Mouse (Mus musculus): ENCODE measurements around the gene Naa80. TPM values are rescaled to one million over a fixed set of nuclear protein-coding genes. Genes with fewer than 3 reads are reported as not detected.

Gene Naa80
- polyA plus RNA-seq, 2 experiments, result 17.2 to 38.7 TPM

GRCm38 (mm10) chr9:107593101-107593976 lies 14.7 kb downstream of the Naa80 start:
- 78% methylated on average over 11 of the region's 11 CpGs for WGBS
- ATAC-seq (ENCODE audit: low FRiP score, low read depth), result no peak
- Histone ChIP-seq H3K4me3 (replicated peaks; ENCODE audit: low read length) (no peak overlapping the region), H3K27ac (replicated peaks; ENCODE audit: low read depth, low read length) (no peak overlapping the region), H3K9me3 (ENCODE audit: control insufficient read depth, low read length) (no peaks in the 10 kb centered on the region), H3K4me2 (replicated peaks; ENCODE audit: low read depth, low read length, severe bottlenecking) (no peak overlapping the region), H3K4me1 (ENCODE audit: control insufficient read depth, insufficient read depth, low read length) (peaks cover 3% of the 10 kb centered on the region), H3K27me3 (ENCODE audit: control insufficient read depth, insufficient read depth, low read length) (no peaks in the 10 kb centered on the region), H3K36me3 (ENCODE audit: control insufficient read depth, insufficient read depth, low read length) (peaks cover 51% of the 10 kb centered on the region), H3K9ac (ENCODE audit: low read depth, low read length, severe bottlenecking) (no peak overlapping the region)
- TF ChIP-seq POLR2A (IDR thresholded peaks at IDR 0.05; ENCODE audit: borderline replicate concordance, extremely low read depth, insufficient read depth, insufficient read length), result no peak
- no peak for DNase-seq (ENCODE audit: low spot score)

- H3K9me3 ChIP-seq (ENCODE audit: control insufficient read depth, low read length), result no peaks in the 10 kb centered on the region
- peaks cover 51% of the 10 kb centered on the region for H3K36me3 ChIP-seq (ENCODE audit: control insufficient read depth, insufficient read depth, low read length)
- no peaks in the 10 kb centered on the region for H3K4me1 ChIP-seq (ENCODE audit: control insufficient read depth, insufficient read depth, low read length)
- H3K4me3 ChIP-seq (replicated peaks; ENCODE audit: low read length), result no peak overlapping the region
- H3K27ac ChIP-seq (replicated peaks; ENCODE audit: low read depth, low read length), result no peak overlapping the region
- WGBS, result 75% methylated on average over 8 of the region's 8 CpGs
- no peak overlapping the region for H3K4me2 ChIP-seq (replicated peaks; ENCODE audit: low read depth, low read length, severe bottlenecking)
- no peaks in the 10 kb centered on the region for H3K27me3 ChIP-seq (ENCODE audit: control insufficient read depth, insufficient read depth, low read length)
- ATAC-seq (ENCODE audit: low FRiP score, low read depth), result no peak
- no peak for DNase-seq (ENCODE audit: low spot score)
- H3K9ac ChIP-seq (ENCODE audit: low read depth, low read length, severe bottlenecking), result no peak overlapping the region
- no peak for TF ChIP-seq POLR2A (IDR thresholded peaks at IDR 0.05; ENCODE audit: borderline replicate concordance, extremely low read depth, insufficient read depth, insufficient read length)
Measured at GRCm38 (mm10) chr9:107594281-107595062, 15.8 kb downstream of the Naa80 start.

GRCm38 (mm10) chr9:107596619-107597569 lies 18.2 kb downstream of the Naa80 start:
- no peak overlapping the region for H3K9ac ChIP-seq (ENCODE audit: low read depth, low read length, severe bottlenecking)
- no peak overlapping the region for H3K27ac ChIP-seq (replicated peaks; ENCODE audit: low read depth, low read length)
- no peak overlapping the region for H3K4me3 ChIP-seq (replicated peaks; ENCODE audit: low read length)
- no peaks in the 10 kb centered on the region for H3K27me3 ChIP-seq (ENCODE audit: control insufficient read depth, insufficient read depth, low read length)
- H3K36me3 ChIP-seq (ENCODE audit: control insufficient read depth, insufficient read depth, low read length), result peaks cover 32% of the 10 kb centered on the region
- DNase-seq (ENCODE audit: low spot score), result no peak
- no peak overlapping the region for H3K4me2 ChIP-seq (replicated peaks; ENCODE audit: low read depth, low read length, severe bottlenecking)
- no peaks in the 10 kb centered on the region for H3K4me1 ChIP-seq (ENCODE audit: control insufficient read depth, insufficient read depth, low read length)
- TF ChIP-seq POLR2A (IDR thresholded peaks at IDR 0.05; ENCODE audit: borderline replicate concordance, extremely low read depth, insufficient read depth, insufficient read length), result no peak
- no peak for ATAC-seq (ENCODE audit: low FRiP score, low read depth)
- WGBS, result 89% methylated on average over 11 of the region's 11 CpGs
- no peaks in the 10 kb centered on the region for H3K9me3 ChIP-seq (ENCODE audit: control insufficient read depth, low read length)

GRCm38 (mm10) chr9:107598385-107598784 lies 19.7 kb downstream of the Naa80 start:
- DNase-seq (ENCODE audit: low spot score) (no peak), ATAC-seq (ENCODE audit: low FRiP score, low read depth) (no peak)
- no peak for TF ChIP-seq POLR2A (IDR thresholded peaks at IDR 0.05; ENCODE audit: borderline replicate concordance, extremely low read depth, insufficient read depth, insufficient read length)
- H3K36me3 ChIP-seq (ENCODE audit: control insufficient read depth, insufficient read depth, low read length), result peaks cover 18% of the 10 kb centered on the region
- H3K9ac ChIP-seq (ENCODE audit: low read depth, low read length, severe bottlenecking), result no peak overlapping the region
- H3K4me2 ChIP-seq (replicated peaks; ENCODE audit: low read depth, low read length, severe bottlenecking), result no peak overlapping the region
- H3K27ac ChIP-seq (replicated peaks; ENCODE audit: low read depth, low read length), result no peak overlapping the region
- WGBS, result 83% methylated on average over 5 of the region's 5 CpGs
- H3K4me1 ChIP-seq (ENCODE audit: control insufficient read depth, insufficient read depth, low read length), result peaks cover 6% of the 10 kb centered on the region; the same call in 1 of the 2 replicates
- H3K27me3 ChIP-seq (ENCODE audit: control insufficient read depth, insufficient read depth, low read length), result no peaks in the 10 kb centered on the region
- no peak overlapping the region for H3K4me3 ChIP-seq (replicated peaks; ENCODE audit: low read length)
- no peaks in the 10 kb centered on the region for H3K9me3 ChIP-seq (ENCODE audit: control insufficient read depth, low read length)
